Mouse (Mus musculus) lung, postnatal 0 days (tissue): ENCODE data around the gene Cacna1a.

Experiments
- CTCF ChIP-seq: IDR thresholded peaks from 2 replicates; pipeline ENCODE4 v1.5.1; 2016; ENCODE audit warnings: antibody characterized with exemption, mild to moderate bottlenecking
- EP300 ChIP-seq: IDR thresholded peaks from 2 replicates; pipeline ENCODE4 v1.6.1; 2016; ENCODE audit warnings: antibody characterized with exemption, mild to moderate bottlenecking, control low read depth

GRCm38 (mm10) chr8:84654597-84654996 lies 266.4 kb downstream of the Cacna1a start:
- TF ChIP-seq CTCF (peak; percentile 53), EP300 (no peak)
